Mouse (Mus musculus) thymus, postnatal 0 days (tissue): ENCODE data around the gene Alad. TPM values are rescaled to one million over a fixed set of nuclear protein-coding genes. Genes with fewer than 3 reads are reported as not detected.
"Not testable (repeated sequence)": the region's sequence is repeated elsewhere in the genome, so short reads cannot be mapped to it uniquely, and the experiment has no call there.

ENCODE experiments used
- DNase-seq: peaks from one replicate; pipeline ENCODE4 v3.0.0-alpha.2; 2015; ENCODE audit warnings: low spot score
- polyA plus RNA-seq: library from polyadenylated mRNA; unstranded; fragments of >200 nt; fragmentation: Nextera tagmentation; extraction: Ambion mirVana; gene quantifications from 2 replicates; pipeline ENCODE4 v1.2.1, GENCODE M21; 2015

Alad gene
- polyA plus RNA-seq, 1 experiment from 2014 or later = 54.4 TPM

- no peak for DNase-seq
Measured at GRCm38 (mm10) chr4:62486162-62486696, 33.5 kb downstream of the Alad start.

- DNase-seq = no peak
Measured at GRCm38 (mm10) chr4:62485450-62486161, 34.1 kb downstream of the Alad start.

DNA sequence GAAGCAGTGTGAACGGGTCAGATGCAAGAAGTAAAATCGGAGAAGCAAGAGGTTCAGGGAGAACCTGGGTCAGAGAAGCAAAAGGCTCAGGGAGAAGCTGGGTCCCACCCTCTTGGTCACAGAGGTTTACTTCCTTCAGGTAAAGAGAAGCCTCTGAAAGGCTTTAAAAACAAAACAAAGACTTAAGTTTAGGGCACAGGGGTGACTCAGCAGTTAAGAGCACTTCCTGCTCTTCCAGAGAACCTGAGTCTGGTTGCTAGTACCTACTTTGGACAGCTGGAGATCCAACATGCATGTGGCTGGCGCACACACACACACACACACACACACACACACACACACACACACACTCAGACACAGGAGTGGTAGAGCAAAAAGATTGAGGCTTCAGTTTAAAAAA, 34.8 kb downstream of the Alad start:
- DNase-seq = peak; percentile 56

GRCm38 (mm10) chr4:62480709-62481605, 38.8 kb downstream of the Alad start:
- no peak for DNase-seq

- DNase-seq = peak; percentile 60
Measured at GRCm38 (mm10) chr4:62479937-62480708, 39.6 kb downstream of the Alad start, which contains the start of gene Bspry. Bspry (plus strand) TSS chr4:62480053.

DNA sequence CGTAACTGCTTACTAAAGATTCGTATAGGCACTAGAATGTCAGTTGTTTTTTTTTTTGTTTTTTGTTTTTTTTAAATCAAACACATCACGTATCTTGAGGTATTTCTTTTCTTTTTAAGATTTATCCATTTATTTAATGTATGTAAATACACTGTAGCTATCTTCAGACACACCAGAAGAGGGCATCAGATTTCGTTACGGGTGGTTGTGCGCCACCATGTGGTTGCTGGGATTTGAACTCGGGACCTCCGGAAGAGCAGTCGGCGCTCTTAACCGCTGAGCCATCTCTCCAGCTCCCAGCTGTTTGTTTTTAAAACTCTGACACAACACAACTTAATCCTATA, 40.2 kb downstream of the Alad start:
- DNase-seq = not testable (repeated sequence)

DNA sequence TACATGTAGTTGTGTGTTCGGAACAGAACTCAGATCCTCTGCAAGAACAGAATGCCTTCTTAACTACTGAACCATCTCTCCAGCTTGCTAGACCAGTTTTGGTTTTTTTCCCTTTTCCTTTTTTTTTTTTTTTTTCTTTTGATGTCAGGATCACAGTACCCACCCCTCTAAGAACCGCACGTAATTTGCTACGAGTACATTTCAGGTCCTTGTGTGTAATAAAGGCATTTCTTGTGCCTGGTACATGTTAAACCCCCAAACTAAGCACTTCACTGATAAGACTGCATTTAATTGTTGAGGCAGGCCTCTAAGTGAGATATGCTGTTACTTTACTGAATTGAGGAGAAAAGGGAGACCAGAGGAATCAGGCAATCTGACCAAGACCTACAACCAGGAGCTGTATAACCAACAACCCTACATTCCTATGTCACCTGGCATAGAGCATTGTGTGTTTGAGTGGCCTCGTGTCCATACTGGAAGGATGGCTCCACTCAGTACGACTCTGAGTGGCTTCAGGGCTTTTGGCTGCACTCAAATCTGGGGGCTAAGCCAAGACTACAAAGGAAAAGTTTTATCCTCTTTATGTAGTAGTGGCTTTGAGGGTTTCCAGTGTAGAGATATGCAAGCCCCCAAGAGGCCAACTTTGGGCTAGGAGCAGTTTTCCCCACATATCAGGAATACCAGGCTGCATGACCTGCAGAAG, 42.0 kb downstream of the Alad start:
- no peak for DNase-seq

- peak; percentile 75 for DNase-seq
Measured at GRCm38 (mm10) chr4:62475793-62476192, 43.9 kb downstream of the Alad start.

DNA sequence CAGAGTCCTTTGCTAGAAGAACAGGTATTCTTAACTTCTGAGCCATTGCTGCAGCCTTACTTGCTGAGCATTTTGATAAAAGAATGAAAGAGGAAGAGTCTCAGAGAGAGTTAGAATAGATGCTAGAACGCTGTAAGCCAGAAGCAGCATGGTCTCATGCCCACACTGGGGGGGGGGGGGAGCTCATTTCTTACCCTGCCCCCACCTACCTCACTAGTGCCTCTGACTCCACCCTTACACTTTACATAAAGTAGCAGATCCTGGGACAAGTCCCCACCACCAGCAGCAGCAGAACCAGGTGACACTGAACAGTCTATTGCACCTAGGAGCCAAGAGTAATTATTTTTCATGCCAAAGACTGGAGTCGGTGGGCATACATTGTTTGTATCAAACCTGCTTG, 44.6 kb downstream of the Alad start:
- peak; percentile 22 for DNase-seq

GRCm38 (mm10) chr4:62472071-62472470, 47.6 kb downstream of the Alad start:
- DNase-seq = no peak

GRCm38 (mm10) chr4:62470598-62471051, 49.1 kb downstream of the Alad start, which contains the start of gene Wdr31:
Wdr31 (minus strand) TSS chr4:62470896.
- DNase-seq = peak; percentile 83

DNA sequence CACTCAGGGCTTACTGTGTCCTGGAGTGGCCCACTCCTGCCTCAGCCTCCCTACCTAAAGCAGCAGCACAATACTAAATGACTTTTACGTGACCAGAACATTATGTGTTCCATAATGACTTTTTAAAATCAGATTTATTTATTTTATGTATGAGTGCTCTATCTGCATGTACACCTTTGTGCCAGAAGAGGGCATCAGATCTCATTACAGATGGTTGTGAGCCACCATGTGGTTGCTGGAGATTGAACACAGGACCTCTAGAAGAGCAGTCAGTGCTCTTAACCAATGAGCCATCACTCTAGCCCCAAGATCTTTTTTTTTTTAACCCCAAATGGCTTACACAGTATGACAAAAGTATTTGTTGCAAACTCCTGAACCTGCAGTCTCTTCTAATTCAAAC, 51.6 kb downstream of the Alad start:
- DNase-seq = peak; percentile 2

GRCm38 (mm10) chr4:62463124-62463523, 56.6 kb downstream of the Alad start:
- no peak for DNase-seq

DNA sequence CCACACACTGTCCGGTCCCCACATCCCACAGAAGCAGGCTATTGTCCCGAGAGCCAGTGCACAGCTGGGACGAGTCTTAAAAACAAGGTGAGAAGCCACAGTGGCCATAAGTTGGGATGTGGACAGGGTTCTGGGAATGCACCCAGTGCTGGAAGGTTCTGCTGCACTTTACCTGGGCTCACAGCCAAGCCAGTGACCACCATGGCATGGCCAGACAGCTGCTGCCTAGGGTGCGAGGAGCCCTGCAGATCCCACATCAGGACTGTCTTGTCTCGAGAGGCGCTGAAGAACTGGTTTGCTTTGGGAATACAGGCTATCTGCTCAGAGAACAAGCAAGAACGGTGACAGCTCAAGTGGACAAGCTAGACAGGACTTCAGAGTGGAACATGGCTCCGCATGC, 59.4 kb downstream of the Alad start:
- DNase-seq = no peak

Other genes starting within 250 kb of the Alad start
- 24.0 and 30.5 TPM in 2 replicates for gene Fkbp15, start 159.4 kb downstream of the Alad start, polyA plus RNA-seq
- gene Slc31a1, start 159.2 kb downstream of the Alad start, polyA plus RNA-seq = 20.1 and 20.2 TPM in 2 replicates
- gene Cdc26, start 111.3 kb downstream of the Alad start, polyA plus RNA-seq = 169 and 172 TPM in 2 replicates
- 20.9 and 22.7 TPM in 2 replicates for gene Prpf4, start 111.1 kb downstream of the Alad start, polyA plus RNA-seq
- 1.7 and 2.0 TPM in 2 replicates for gene Rnf183, start 84.7 kb downstream of the Alad start, polyA plus RNA-seq
- gene Wdr31, start 49.0 kb downstream of the Alad start, polyA plus RNA-seq = 3.8 and 4.0 TPM in 2 replicates
- gene Bspry, start 39.9 kb downstream of the Alad start, polyA plus RNA-seq = 10.6 TPM in 2 replicates
- 7.0 and 7.5 TPM in 2 replicates for gene Hdhd3, start 16.5 kb downstream of the Alad start, polyA plus RNA-seq
- 55.2 and 62.3 TPM in 2 replicates for gene Pole3, start 5.2 kb upstream of the Alad start, polyA plus RNA-seq
- gene 4933430I17Rik, start 5.5 kb upstream of the Alad start, polyA plus RNA-seq = 0.32 and 0.49 TPM in 2 replicates
- 14.7 and 18.0 TPM in 2 replicates for gene Rgs3, start 39.9 kb upstream of the Alad start, polyA plus RNA-seq